Mouse (Mus musculus): ENCODE measurements at regions not wholly inside any gene's neighbourhood (a gene's known extent, or its start where the extent isn't known, plus 50 kb on each side); places are given as distances from the start of the nearest gene placed in this dataset.
"Not testable (repeated sequence)": the region's sequence is repeated elsewhere in the genome, so short reads cannot be mapped to it uniquely, and the experiment has no call there.

- no peak for TF ChIP-seq CTCF (IDR thresholded peaks at IDR 0.05)
- no peak for DNase-seq (ENCODE audit: extremely low spot score in 1 of 2, low spot score in 2 of 2)
- Histone ChIP-seq H3K4me3 (no peak overlapping the region), H3K27ac (no peak overlapping the region)
- intact Hi-C loops (cut with DNase I): loop anchor here (5.0 kb wide), 1 partner anchor 62 kb away; no protein-coding TSS in a partner anchor
These were observed 163.3 kb downstream of the Il13ra2 start for GRCm38 (mm10) chrX:147265731-147266130.

DNA sequence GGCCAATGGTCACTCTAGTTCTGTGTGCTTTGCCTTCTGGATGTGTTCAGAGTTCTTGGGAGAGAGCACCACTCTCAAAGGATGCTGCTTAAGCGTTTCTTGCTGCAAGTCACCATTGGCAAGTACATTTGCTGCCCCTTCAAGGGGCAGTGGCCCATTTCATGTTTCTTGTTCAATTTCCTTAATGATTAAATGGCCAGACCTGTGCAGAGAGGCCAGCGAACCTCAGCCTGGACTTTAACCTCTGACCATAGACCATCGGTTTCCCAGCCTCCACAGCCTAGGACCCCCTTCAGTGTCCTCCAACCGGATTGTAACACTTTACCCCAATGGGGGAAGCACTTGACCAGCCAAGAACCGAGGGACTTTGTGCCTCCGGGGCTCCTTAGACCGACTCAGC lies 169.9 kb downstream of the Il13ra2 start:
- intact Hi-C loops (cut with DNase I): no loop called here
- DNase-seq (ENCODE audit: extremely low spot score in 1 of 2, low spot score in 2 of 2): no peak
- Histone ChIP-seq H3K4me3 (no peak overlapping the region), H3K27ac (no peak overlapping the region)
- TF ChIP-seq CTCF (IDR thresholded peaks at IDR 0.05): no peak

- intact Hi-C loops (cut with DNase I); DNase-seq (ENCODE audit: extremely low spot score in 1 of 2, low spot score in 2 of 2); H3K27ac ChIP-seq; H3K4me3 ChIP-seq: not testable (repeated sequence)
These were observed 175.4 kb downstream of the Il13ra2 start for GRCm38 (mm10) chrX:147253617-147254016.

Measured in left cerebral cortex, adult 2 months (tissue).